8 mouse cellular contexts compared by ENCODE assay signal in the genomic region with DNA sequence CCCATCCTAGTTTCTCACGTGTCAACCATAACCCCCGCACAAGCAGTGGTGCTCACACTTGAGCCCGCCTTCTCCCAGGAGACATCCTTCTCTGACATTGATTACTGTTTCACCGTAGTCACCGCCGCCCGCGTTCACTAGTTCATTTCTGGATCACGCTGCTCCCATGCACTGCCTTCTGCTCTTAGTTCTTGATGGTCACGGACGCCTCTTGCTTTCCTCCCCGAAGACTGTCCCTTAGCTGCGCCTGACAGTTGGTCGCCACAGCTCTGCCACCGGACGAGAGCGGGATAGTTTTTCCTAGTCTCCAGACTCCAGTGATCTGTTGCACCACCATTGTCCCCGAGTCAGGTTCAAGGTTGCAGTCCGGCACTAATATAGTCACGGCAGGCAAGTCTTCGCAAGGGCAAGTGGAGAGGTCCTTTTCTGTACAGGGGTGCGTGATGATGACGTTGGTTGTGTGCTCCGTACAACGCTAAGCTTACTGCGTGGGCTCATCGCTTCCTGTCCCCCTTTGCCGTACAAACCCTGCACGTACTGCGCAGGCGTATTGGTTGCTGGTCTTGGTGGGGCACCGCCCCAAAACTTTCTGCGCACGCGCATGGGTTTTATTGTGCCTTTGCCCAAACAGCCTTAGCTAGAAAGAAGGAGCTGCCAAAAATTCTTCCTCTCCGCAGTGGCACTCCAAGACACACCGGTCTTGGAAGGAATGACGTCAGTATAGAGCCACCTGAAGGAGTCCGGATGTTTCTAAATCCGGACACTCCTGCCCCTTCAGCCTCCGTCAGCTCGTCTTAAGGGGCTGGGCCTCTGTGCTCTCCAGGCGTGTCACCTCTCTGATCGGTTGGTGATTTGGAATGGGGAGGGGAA. TPM values are rescaled to one million over a fixed set of nuclear protein-coding genes. Genes with fewer than 3 reads are reported as not detected.
DNase-seq lines count a peak whose midpoint lies in the region; ATAC-seq and TF ChIP-seq lines count a peak whose summit lies in the region.

TSS of gene Irgq (plus strand) at position 628 of the 870 bp plus-strand sequence.

- intact Hi-C loops in heart, postnatal 36 days (cut with DNase I): loop anchor here (2.0 to 5.0 kb wide), 2 partner anchors 23 to 132 kb away; partner anchors contain the start of gene Zfp428

- H3K4me3 ChIP-seq in G1E (ENCODE audit: low read depth, low read length): peak within 1 kb of the TSS; percentile 74
- H3K4me3 ChIP-seq in forebrain, embryonic 16.5 days (replicated peaks; ENCODE audit: low read length): peak within 1 kb of the TSS; percentile 84
- H3K4me3 ChIP-seq in layer of hippocampus, adult 2 months: peak within 1 kb of the TSS; percentile 92
- H3K4me3 ChIP-seq in lung, embryonic 14.5 days (ENCODE audit: low read depth, low read length): peak within 1 kb of the TSS; percentile 61
- H3K4me3 ChIP-seq in olfactory bulb, adult 2 months (ENCODE audit: insufficient read depth, low read depth, low read length): peak within 1 kb of the TSS; percentile 75
- peak within 1 kb of the TSS; percentile 70 for H3K4me3 ChIP-seq in thymus, adult 2 months (ENCODE audit: control insufficient read depth, insufficient read depth, low read length)

- peaks cover 32% of the 10 kb centered on the region for H3K4me1 ChIP-seq in G1E (ENCODE audit: insufficient read depth, low read depth, low read length)
- peaks cover 40% of the 10 kb centered on the region for H3K4me1 ChIP-seq in forebrain, embryonic 16.5 days (replicated peaks; ENCODE audit: control insufficient read depth, insufficient read depth, low read length)
- 0 out of 2 replicates have a peak, but pooled peaks cover 2% of the 10 kb centered on the region for H3K4me1 ChIP-seq in lung, embryonic 14.5 days (ENCODE audit: insufficient read depth)
- H3K4me1 ChIP-seq in olfactory bulb, adult 2 months (ENCODE audit: control insufficient read depth, insufficient read depth, low read length): peaks cover 32% of the 10 kb centered on the region
- H3K4me1 ChIP-seq in thymus, adult 2 months (replicated peaks; ENCODE audit: control insufficient read depth, insufficient read depth, low read length): peaks cover 21% of the 10 kb centered on the region

- H3K9ac ChIP-seq in forebrain, embryonic 16.5 days (replicated peaks; ENCODE audit: low read depth, low read length): peak within 1 kb of the TSS; percentile 82
- peak within 1 kb of the TSS; percentile 83 for H3K9ac ChIP-seq in lung, embryonic 14.5 days

- no peaks in the 10 kb centered on the region for H3K9me3 ChIP-seq in G1E (replicated peaks)
- H3K9me3 ChIP-seq in forebrain, embryonic 16.5 days (ENCODE audit: control insufficient read depth, low read length): no peaks in the 10 kb centered on the region
- H3K9me3 ChIP-seq in lung, embryonic 14.5 days (ENCODE audit: low read depth, low read length): no peaks in the 10 kb centered on the region

- TF ChIP-seq POLR2A in olfactory bulb, adult 2 months (IDR thresholded peaks at IDR 0.05; ENCODE audit: insufficient read depth, low read depth, low read length): peak; percentile 33; the same call in 1 of the 2 replicates
- 0 out of 2 replicates have a peak, but pooled peaks have one; percentile 56 for TF ChIP-seq POLR2A in thymus, adult 2 months (IDR thresholded peaks at IDR 0.05; ENCODE audit: control insufficient read depth, extremely low read depth, insufficient read depth, low read length, poor library complexity)

- WGBS in forebrain, embryonic 16.5 days: under 1% methylated on average over 44 of the region's 44 CpGs
- WGBS in lung, embryonic 14.5 days: under 1% methylated on average over 44 of the region's 44 CpGs
- under 1% methylated on average over 44 of the region's 44 CpGs for WGBS in olfactory bulb, adult 2 months
- WGBS in thymus, adult 2 months: under 1% methylated on average over 44 of the region's 44 CpGs

- H3K4me2 ChIP-seq in forebrain, embryonic 16.5 days (ENCODE audit: low read length): peak within 1 kb of the TSS; percentile 73
- peak within 1 kb of the TSS; percentile 77 for H3K4me2 ChIP-seq in lung, embryonic 14.5 days

- peak; percentile 98 for ATAC-seq in G1E (ENCODE audit: extremely low read depth, insufficient number of reproducible peaks, low FRiP score, poor library complexity, severe bottlenecking)
- peak; percentile 95 for ATAC-seq in forebrain, embryonic 16.5 days
- ATAC-seq in lung, embryonic 14.5 days (ENCODE audit: insufficient read depth): peak; percentile 95

- H3K27ac ChIP-seq in forebrain, embryonic 16.5 days (ENCODE audit: low read length): peak within 1 kb of the TSS; percentile 93
- H3K27ac ChIP-seq in layer of hippocampus, adult 2 months: peak within 1 kb of the TSS; percentile 98
- peak within 1 kb of the TSS; percentile 86 for H3K27ac ChIP-seq in lung, embryonic 14.5 days (ENCODE audit: low read depth)
- H3K27ac ChIP-seq in olfactory bulb, adult 2 months (ENCODE audit: insufficient read depth, low read depth, low read length): peak within 1 kb of the TSS; percentile 96
- H3K27ac ChIP-seq in thymus, adult 2 months (ENCODE audit: control insufficient read depth, insufficient read depth, low read length): peak within 1 kb of the TSS; percentile 54; the same call in 1 of the 2 replicates

- TF ChIP-seq CTCF in G1E (IDR thresholded peaks at IDR 0.05; ENCODE audit: low read depth, low read length): no peak
- TF ChIP-seq CTCF in layer of hippocampus, adult 2 months (conservative IDR thresholded peaks at IDR 0.05): no peak
- TF ChIP-seq CTCF in lung, embryonic 14.5 days (IDR thresholded peaks at IDR 0.05; ENCODE audit: low read depth): no peak
- no peak for TF ChIP-seq CTCF in olfactory bulb, adult 2 months (IDR thresholded peaks at IDR 0.05; ENCODE audit: insufficient read depth, low read depth, low read length)
- peak; percentile 11; the same call in 1 of the 2 replicates for TF ChIP-seq CTCF in thymus, adult 2 months (IDR thresholded peaks at IDR 0.05; ENCODE audit: borderline replicate concordance, control insufficient read depth, extremely low read depth, insufficient read depth, low read length, poor library complexity)

- peaks cover 3% of the 10 kb centered on the region; the same call in 1 of the 2 replicates for H3K27me3 ChIP-seq in G1E (ENCODE audit: insufficient read depth, low read length)
- no peaks in the 10 kb centered on the region for H3K27me3 ChIP-seq in forebrain, embryonic 16.5 days (replicated peaks; ENCODE audit: control insufficient read depth, insufficient read depth, low read length)
- H3K27me3 ChIP-seq in lung, embryonic 14.5 days (ENCODE audit: insufficient read depth, low read length): no peaks in the 10 kb centered on the region
- no peaks in the 10 kb centered on the region for H3K27me3 ChIP-seq in thymus, adult 2 months (ENCODE audit: control insufficient read depth, insufficient read depth, low read length)

- DNase-seq in G1E (ENCODE audit: low spot score): peak; percentile 90
- peak; percentile 99 for DNase-seq in cerebellum, adult 18-20 months
- peak; percentile 99 for DNase-seq in heart, postnatal 36 days
- DNase-seq in layer of hippocampus, adult 2 months (ENCODE audit: low spot score in 2 of 2): peak; percentile 99
- peak; percentile 100 for DNase-seq in lung, embryonic 14.5 days
- peak; percentile 97 for DNase-seq in thymus, adult 2 months

- H3K36me3 ChIP-seq in G1E (replicated peaks): peaks cover 43% of the 10 kb centered on the region
- H3K36me3 ChIP-seq in forebrain, embryonic 16.5 days (ENCODE audit: control insufficient read depth, insufficient read depth): peaks cover 4% of the 10 kb centered on the region; the same call in 1 of the 2 replicates
- H3K36me3 ChIP-seq in lung, embryonic 14.5 days (ENCODE audit: insufficient read depth): peaks cover 22% of the 10 kb centered on the region
- H3K36me3 ChIP-seq in thymus, adult 2 months (ENCODE audit: control insufficient read depth, insufficient read depth, low read length): peaks cover 7% of the 10 kb centered on the region; the same call in 1 of the 2 replicates

RNA-seq across cellular contexts. Expression of gene Irgq, which starts in this region (rescaled TPM):
- total RNA-seq in G1E (2014; fragmentation: Nextera tagmentation) (5.5 and 6.2 TPM in 2 replicates), G1E (2017) (4.0 and 4.6 TPM in 2 replicates)
- polyA plus RNA-seq in G1E (2012): 3.6 and 3.9 TPM in 2 replicates
- 26.4 and 26.5 TPM in 2 replicates for polyA plus RNA-seq in forebrain, embryonic 16.5 days (2015; fragmentation: Nextera tagmentation; extraction: Ambion mirVana)
- 10 to 100 TPM; 16.4 to 16.5 TPM for total RNA-seq in heart, postnatal 36 days (2021)
- total RNA-seq in layer of hippocampus, adult 2 months (2021): 10 to 100 TPM; 61.9 to 63.0 TPM
- polyA plus RNA-seq in lung, embryonic 14.5 days (2014; fragmentation: Nextera tagmentation; extraction: Ambion mirVana): 8.0 and 9.3 TPM in 2 replicates
- polyA plus RNA-seq in olfactory bulb, adult 2 months (2012; ENCODE audit: insufficient read depth, insufficient read length, low replicate concordance, missing spikeins): not detected in 2 replicates
- polyA plus RNA-seq in thymus, adult 2 months (2012; rRNA removed): 34.7 and 36.6 TPM in 2 replicates

Comparison
In these comparisons a context has a peak if more than half of its experiments do, and no peak if none do; other contexts are left out.
1. Peak in every context shown above with its lines: DNase-seq, ATAC-seq, H3K4me3 ChIP-seq and H3K27ac ChIP-seq.